Mouse (Mus musculus) embryonic facial prominence, embryonic 15.5 days (tissue): ENCODE data around the gene Lce1d. TPM values are rescaled to one million over a fixed set of nuclear protein-coding genes. Genes with fewer than 3 reads are reported as not detected.
"Not testable (repeated sequence)": the region's sequence is repeated elsewhere in the genome, so short reads cannot be mapped to it uniquely, and the experiment has no call there.

ENCODE experiments used
- ATAC-seq: fragments of 200-750 bp; cut with Nextera tagmentation; 2 replicates; pipeline ENCODE4 v1.8.0; 2017; ENCODE audit warnings: low read depth, moderate TSS enrichment; ENCODE audit not compliant: insufficient number of reproducible peaks, low FRiP score, low TSS enrichment
- H3K27ac ChIP-seq: fragments of 300-500 bp; sonication (generic); replicated peaks from 2 replicates; pipeline ENCODE4 v1.5.1; 2015; ENCODE audit warnings: mild to moderate bottlenecking, inconsistent platforms
- H3K27me3 ChIP-seq: fragments of 300-500 bp; sonication (generic); 2 replicates; pipeline ENCODE4 v1.6.1; 2015; ENCODE audit warnings: inconsistent platforms
- H3K36me3 ChIP-seq: fragments of 300-500 bp; sonication (generic); 2 replicates; pipeline ENCODE4 v1.6.1; 2015; ENCODE audit warnings: mild to moderate bottlenecking, inconsistent platforms
- H3K4me1 ChIP-seq: fragments of 300-500 bp; sonication (generic); 2 replicates; pipeline ENCODE4 v1.6.1; 2015; ENCODE audit warnings: inconsistent platforms
- H3K4me2 ChIP-seq: fragments of 300-500 bp; sonication (generic); replicated peaks from 2 replicates; pipeline ENCODE4 v1.6.1; 2015; ENCODE audit warnings: mild to moderate bottlenecking, inconsistent platforms
- H3K4me3 ChIP-seq: fragments of 300-500 bp; sonication (generic); replicated peaks from 2 replicates; pipeline ENCODE4 v1.5.1; 2015; ENCODE audit warnings: mild to moderate bottlenecking, inconsistent platforms
- H3K9ac ChIP-seq: fragments of 300-500 bp; sonication (generic); 2 replicates; pipeline ENCODE4 v1.6.1; 2015; ENCODE audit warnings: inconsistent platforms
- H3K9me3 ChIP-seq: fragments of 300-500 bp; sonication (generic); replicated peaks from 2 replicates; pipeline ENCODE4 v1.6.1; 2016; ENCODE audit warnings: inconsistent platforms
- WGBS: fragments of 180-500 bp; shearing (Covaris S2); methylation state at CpG from one replicate; pipeline ENCODE4 v1.1.7; 2015; 5-methylcytosine and 5-hydroxymethylcytosine counted together
- polyA plus RNA-seq: library from polyadenylated mRNA; unstranded; fragments of >200 nt; fragmentation: Nextera tagmentation; extraction: Ambion mirVana; gene quantifications from 2 replicates; pipeline ENCODE4 v1.2.1, GENCODE M21; 2015

Gene Lce1d
- polyA plus RNA-seq: 2.1 and 3.6 TPM in 2 replicates

GRCm38 (mm10) chr3:92687110-92687509, at the start of gene Lce1d:
Lce1d (minus strand) TSS chr3:92687210.
- H3K36me3 ChIP-seq: no peaks in the 10 kb centered on the region
- H3K27me3 ChIP-seq: no peaks in the 10 kb centered on the region
- 56% methylated on average over 2 of the region's 2 CpGs for WGBS
- H3K27ac ChIP-seq: no peak within 1 kb of the TSS
- no peak for ATAC-seq
- no peaks in the 10 kb centered on the region for H3K9me3 ChIP-seq
- H3K9ac ChIP-seq: no peak within 1 kb of the TSS
- H3K4me3 ChIP-seq: no peak within 1 kb of the TSS
- H3K4me2 ChIP-seq: no peak within 1 kb of the TSS
- H3K4me1 ChIP-seq: no peaks in the 10 kb centered on the region

GRCm38 (mm10) chr3:92722631-92723030, 35.6 kb upstream of the Lce1d start:
- WGBS: 87% methylated on average over 5 of the region's 5 CpGs
- H3K27ac ChIP-seq: no peak overlapping the region
- no peak overlapping the region for H3K4me2 ChIP-seq

GRCm38 (mm10) chr3:92720250-92720649, 33.2 kb upstream of the Lce1d start, which contains the start of gene Lce1f:
Lce1f (minus strand) TSS chr3:92720350.
- no peak within 1 kb of the TSS for H3K9ac ChIP-seq
- no peaks in the 10 kb centered on the region for H3K36me3 ChIP-seq
- no peaks in the 10 kb centered on the region for H3K27me3 ChIP-seq
- no peaks in the 10 kb centered on the region for H3K4me1 ChIP-seq
- no peaks in the 10 kb centered on the region for H3K9me3 ChIP-seq
- no peak for ATAC-seq
- H3K4me3 ChIP-seq: no peak within 1 kb of the TSS
- WGBS: 70% methylated on average over 3 of the region's 3 CpGs
- no peak within 1 kb of the TSS for H3K27ac ChIP-seq
- no peak within 1 kb of the TSS for H3K4me2 ChIP-seq

More at GRCm38 (mm10) chr3:92722631-92723030, 35.6 kb upstream of the Lce1d start:
- Histone ChIP-seq H3K9me3 (no peaks in the 10 kb centered on the region), H3K9ac (no peak overlapping the region), H3K4me1 (no peaks in the 10 kb centered on the region), H3K36me3 (no peaks in the 10 kb centered on the region), H3K27me3 (no peaks in the 10 kb centered on the region), H3K4me3 (no peak overlapping the region)
- ATAC-seq: no peak

GRCm38 (mm10) chr3:92715122-92715521, 28.1 kb upstream of the Lce1d start:
- H3K27me3 ChIP-seq: no peaks in the 10 kb centered on the region
- no peak overlapping the region for H3K27ac ChIP-seq
- H3K4me2 ChIP-seq: no peak overlapping the region
- no peak overlapping the region for H3K4me3 ChIP-seq
- H3K36me3 ChIP-seq: no peaks in the 10 kb centered on the region
- no peak overlapping the region for H3K9ac ChIP-seq
- no peaks in the 10 kb centered on the region for H3K4me1 ChIP-seq
- ATAC-seq: no peak
- no peaks in the 10 kb centered on the region for H3K9me3 ChIP-seq

GRCm38 (mm10) chr3:92708974-92709373, 22.0 kb upstream of the Lce1d start, which contains the start of gene Lce1e:
Lce1e (minus strand) TSS chr3:92709074.
- 82% methylated on average over 2 of the region's 2 CpGs for WGBS
- ATAC-seq: no peak
- no peaks in the 10 kb centered on the region for H3K9me3 ChIP-seq

GRCm38 (mm10) chr3:92694613-92695012, 7.6 kb upstream of the Lce1d start:
- Histone ChIP-seq H3K9me3 (no peaks in the 10 kb centered on the region), H3K9ac (no peak overlapping the region), H3K4me2 (no peak overlapping the region), H3K27me3 (no peaks in the 10 kb centered on the region), H3K27ac (no peak overlapping the region), H3K36me3 (no peaks in the 10 kb centered on the region), H3K4me3 (no peak overlapping the region), H3K4me1 (no peaks in the 10 kb centered on the region)
- WGBS: 17% methylated on average over 1 of the region's 1 CpGs
- ATAC-seq: no peak

More at GRCm38 (mm10) chr3:92708974-92709373, 22.0 kb upstream of the Lce1d start, which contains the start of gene Lce1e:
- H3K4me3 ChIP-seq: no peak within 1 kb of the TSS
- no peak within 1 kb of the TSS for H3K27ac ChIP-seq
- H3K27me3 ChIP-seq: no peaks in the 10 kb centered on the region
- H3K4me2 ChIP-seq: no peak within 1 kb of the TSS
- H3K9ac ChIP-seq: no peak within 1 kb of the TSS
- H3K4me1 ChIP-seq: no peaks in the 10 kb centered on the region
- no peaks in the 10 kb centered on the region for H3K36me3 ChIP-seq

GRCm38 (mm10) chr3:92691688-92692087, 4.7 kb upstream of the Lce1d start:
- Histone ChIP-seq H3K27ac (no peak overlapping the region), H3K9ac (no peak overlapping the region), H3K36me3 (no peaks in the 10 kb centered on the region), H3K9me3 (no peaks in the 10 kb centered on the region), H3K4me1 (no peaks in the 10 kb centered on the region), H3K4me2 (no peak overlapping the region), H3K4me3 (no peak overlapping the region), H3K27me3 (no peaks in the 10 kb centered on the region)
- no peak for ATAC-seq

- not testable (repeated sequence) for H3K9me3 ChIP-seq, H3K4me3 ChIP-seq, H3K4me2 ChIP-seq, H3K4me1 ChIP-seq, H3K27me3 ChIP-seq, H3K9ac ChIP-seq, H3K27ac ChIP-seq, H3K36me3 ChIP-seq, ATAC-seq
- 74% methylated on average over 16 of the region's 16 CpGs for WGBS
These were observed 2.1 kb upstream of the Lce1d start for GRCm38 (mm10) chr3:92689154-92689553.

GRCm38 (mm10) chr3:92678947-92679346, 8.1 kb downstream of the Lce1d start, which contains the start of gene Lce1c:
Lce1c (plus strand) TSS chr3:92679247.
- Histone ChIP-seq H3K36me3 (no peaks in the 10 kb centered on the region), H3K9ac (no peak within 1 kb of the TSS), H3K27me3 (no peaks in the 10 kb centered on the region), H3K4me3 (no peak within 1 kb of the TSS), H3K4me1 (no peaks in the 10 kb centered on the region), H3K4me2 (no peak within 1 kb of the TSS), H3K9me3 (no peaks in the 10 kb centered on the region), H3K27ac (no peak within 1 kb of the TSS)
- ATAC-seq: no peak
- WGBS: 92% methylated on average over 4 of the region's 4 CpGs

- Histone ChIP-seq H3K4me2 (no peak within 1 kb of the TSS), H3K27me3 (no peaks in the 10 kb centered on the region), H3K9ac (no peak within 1 kb of the TSS), H3K36me3 (no peaks in the 10 kb centered on the region), H3K4me1 (no peaks in the 10 kb centered on the region), H3K4me3 (no peak within 1 kb of the TSS), H3K27ac (no peak within 1 kb of the TSS), H3K9me3 (no peaks in the 10 kb centered on the region)
- ATAC-seq: no peak
These were observed 16.8 kb downstream of the Lce1d start, which contains the start of gene Lce1a2 for GRCm38 (mm10) chr3:92670215-92670614. Lce1a2 (minus strand) TSS chr3:92670315.

- H3K4me1 ChIP-seq: no peaks in the 10 kb centered on the region
- H3K27ac ChIP-seq: no peak within 1 kb of the TSS
- H3K4me3 ChIP-seq: no peak within 1 kb of the TSS
- no peaks in the 10 kb centered on the region for H3K36me3 ChIP-seq
- H3K9me3 ChIP-seq: no peaks in the 10 kb centered on the region
- no peaks in the 10 kb centered on the region for H3K27me3 ChIP-seq
- H3K9ac ChIP-seq: no peak within 1 kb of the TSS
- ATAC-seq: no peak
- H3K4me2 ChIP-seq: no peak within 1 kb of the TSS
These were observed 30.2 kb downstream of the Lce1d start, which contains the start of gene Lce1b for GRCm38 (mm10) chr3:92656826-92657225. Lce1b (minus strand) TSS chr3:92656926.

GRCm38 (mm10) chr3:92648207-92648606, 38.8 kb downstream of the Lce1d start, which contains the start of gene Lce1a1:
Lce1a1 (minus strand) TSS chr3:92648307.
- WGBS: 81% methylated on average over 1 of the region's 1 CpGs
- no peaks in the 10 kb centered on the region for H3K9me3 ChIP-seq

More at GRCm38 (mm10) chr3:92648207-92648606, 38.8 kb downstream of the Lce1d start, which contains the start of gene Lce1a1:
- Histone ChIP-seq H3K4me3 (no peak within 1 kb of the TSS), H3K36me3 (no peaks in the 10 kb centered on the region), H3K9ac (no peak within 1 kb of the TSS), H3K4me2 (no peak within 1 kb of the TSS), H3K27ac (no peak within 1 kb of the TSS), H3K4me1 (no peaks in the 10 kb centered on the region), H3K27me3 (no peaks in the 10 kb centered on the region)
- ATAC-seq: no peak
